Mouse (Mus musculus) intestine, embryonic 14.5 days (tissue): ENCODE data around the gene Hmbs. TPM values are rescaled to one million over a fixed set of nuclear protein-coding genes. Genes with fewer than 3 reads are reported as not detected.

Experiments used
- ATAC-seq: fragments of 200-750 bp; cut with Nextera tagmentation; replicated peaks from 2 replicates; pipeline ENCODE4 v1.8.0; 2017; ENCODE audit warnings: low read depth, moderate number of reproducible peaks, moderate TSS enrichment, moderate library complexity; ENCODE audit not compliant: low FRiP score, low TSS enrichment
- DNase-seq: peaks from one replicate; pipeline ENCODE4 v3.0.0-alpha.2; 2018; ENCODE audit warnings: low spot score
- H3K27ac ChIP-seq: fragments of 300-500 bp; sonication (generic); 2 replicates; pipeline ENCODE4 v1.5.1; 2014; ENCODE audit warnings: low read depth, mild to moderate bottlenecking, control low read depth
- H3K27me3 ChIP-seq: fragments of 300-500 bp; sonication (generic); replicated peaks from 2 replicates; pipeline ENCODE4 v1.6.1; 2014; ENCODE audit warnings: low read length, control low read depth; ENCODE audit not compliant: control insufficient read depth, insufficient read depth
- H3K36me3 ChIP-seq: fragments of 300-500 bp; sonication (generic); 2 replicates; pipeline ENCODE4 v1.6.1; 2014; ENCODE audit warnings: low read length, control low read depth; ENCODE audit not compliant: control insufficient read depth, insufficient read depth
- H3K4me1 ChIP-seq: fragments of 300-500 bp; sonication (generic); replicated peaks from 2 replicates; pipeline ENCODE4 v1.6.1; 2014; ENCODE audit warnings: low read length, control low read depth, mixed read lengths; ENCODE audit not compliant: control insufficient read depth, insufficient read depth
- H3K4me2 ChIP-seq: fragments of 300-500 bp; sonication (generic); 2 replicates; pipeline ENCODE4 v1.6.1; 2014; ENCODE audit warnings: low read length
- H3K4me3 ChIP-seq: fragments of 300-500 bp; sonication (generic); 2 replicates; pipeline ENCODE4 v1.5.1; 2014; ENCODE audit warnings: low read depth, low read length, control low read depth, mixed read lengths
- H3K9ac ChIP-seq: fragments of 300-500 bp; sonication (generic); 2 replicates; pipeline ENCODE4 v1.6.1; 2014; ENCODE audit warnings: mild to moderate bottlenecking, low read length
- H3K9me3 ChIP-seq: fragments of 300-500 bp; sonication (generic); 2 replicates; pipeline ENCODE4 v1.6.1; 2016; ENCODE audit warnings: low read length, control low read depth; ENCODE audit not compliant: control insufficient read depth
- WGBS: fragments of 180-500 bp; shearing (Covaris S2); extraction: QIAGEN DNeasy Blood & Tissue Kit; methylation state at CpG from one replicate; pipeline ENCODE4 v1.1.7; 2014; 5-methylcytosine and 5-hydroxymethylcytosine counted together
- polyA plus RNA-seq: library from polyadenylated mRNA; unstranded; fragments of >200 nt; fragmentation: Nextera tagmentation; extraction: Ambion mirVana; gene quantifications from 2 replicates; pipeline ENCODE4 v1.2.1, GENCODE M21; 2014

The Hmbs gene
- polyA plus RNA-seq, 1 experiment from 2014 or later = 128 TPM

GRCm38 (mm10) chr9:44351396-44351795 is 7.4 kb upstream of the Hmbs start:
- DNase-seq (no peak), ATAC-seq (no peak)
- no peaks in the 10 kb centered on the region for H3K27me3 ChIP-seq
- no peak overlapping the region for H3K4me2 ChIP-seq
- 94% methylated on average over 4 of the region's 4 CpGs for WGBS
- no peak overlapping the region for H3K9ac ChIP-seq
- no peak overlapping the region for H3K4me3 ChIP-seq
- H3K36me3 ChIP-seq = peaks cover 99% of the 10 kb centered on the region
- H3K9me3 ChIP-seq = no peaks in the 10 kb centered on the region
- H3K4me1 ChIP-seq = no peaks in the 10 kb centered on the region
- no peak overlapping the region for H3K27ac ChIP-seq

- WGBS = 98% methylated on average over 4 of the region's 4 CpGs
- DNase-seq (no peak), ATAC-seq (no peak)
- Histone ChIP-seq H3K4me1 (no peaks in the 10 kb centered on the region), H3K4me2 (no peak overlapping the region), H3K27ac (no peak overlapping the region), H3K4me3 (no peak overlapping the region), H3K9me3 (no peaks in the 10 kb centered on the region), H3K9ac (no peak overlapping the region), H3K36me3 (peaks cover 70% of the 10 kb centered on the region), H3K27me3 (no peaks in the 10 kb centered on the region)
These were observed 4.5 kb upstream of the Hmbs start for GRCm38 (mm10) chr9:44348546-44348945.

DNA sequence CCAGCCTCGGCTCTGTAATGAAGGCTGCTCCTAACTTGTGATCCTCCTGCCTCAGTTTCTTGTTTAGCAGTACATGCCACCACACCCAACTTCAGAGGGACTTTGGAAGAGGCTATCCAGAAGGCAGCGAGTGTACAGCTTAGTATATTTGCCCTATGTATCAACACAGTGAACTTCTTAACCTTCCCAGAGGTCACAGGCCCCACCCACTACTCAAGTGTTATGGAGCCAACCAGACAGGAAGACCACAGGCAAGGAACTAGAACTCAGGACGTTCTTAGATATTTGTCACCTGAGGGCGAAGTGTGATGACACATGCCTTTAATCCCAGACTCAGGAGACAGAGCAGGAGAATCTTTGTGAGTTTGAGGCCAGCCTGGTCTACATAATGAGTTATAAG is 3.6 kb upstream of the Hmbs start:
- DNase-seq (no peak), ATAC-seq (no peak)
- Histone ChIP-seq H3K9me3 (no peaks in the 10 kb centered on the region), H3K4me2 (no peak overlapping the region), H3K27ac (no peak overlapping the region), H3K4me1 (peaks cover 6% of the 10 kb centered on the region), H3K36me3 (peaks cover 61% of the 10 kb centered on the region), H3K4me3 (no peak overlapping the region), H3K9ac (no peak overlapping the region), H3K27me3 (no peaks in the 10 kb centered on the region)
- WGBS = 92% methylated on average over 4 of the region's 4 CpGs

- H3K9ac ChIP-seq = no peak overlapping the region
- no peaks in the 10 kb centered on the region for H3K27me3 ChIP-seq
- 90% methylated on average over 9 of the region's 9 CpGs for WGBS
- no peak for DNase-seq
- H3K9me3 ChIP-seq = no peaks in the 10 kb centered on the region
- peaks cover 57% of the 10 kb centered on the region for H3K36me3 ChIP-seq
- no peak overlapping the region for H3K4me3 ChIP-seq
- H3K27ac ChIP-seq = no peak overlapping the region
- no peak for ATAC-seq
- peaks cover 9% of the 10 kb centered on the region for H3K4me1 ChIP-seq
- no peak overlapping the region for H3K4me2 ChIP-seq
These were observed 3.1 kb upstream of the Hmbs start for GRCm38 (mm10) chr9:44347166-44347565.

GRCm38 (mm10) chr9:44345570-44346433 is 1.8 kb upstream of the Hmbs start:
- WGBS = 87% methylated on average over 6 of the region's 6 CpGs
- ATAC-seq = no peak
- no peak overlapping the region for H3K9ac ChIP-seq

DNA sequence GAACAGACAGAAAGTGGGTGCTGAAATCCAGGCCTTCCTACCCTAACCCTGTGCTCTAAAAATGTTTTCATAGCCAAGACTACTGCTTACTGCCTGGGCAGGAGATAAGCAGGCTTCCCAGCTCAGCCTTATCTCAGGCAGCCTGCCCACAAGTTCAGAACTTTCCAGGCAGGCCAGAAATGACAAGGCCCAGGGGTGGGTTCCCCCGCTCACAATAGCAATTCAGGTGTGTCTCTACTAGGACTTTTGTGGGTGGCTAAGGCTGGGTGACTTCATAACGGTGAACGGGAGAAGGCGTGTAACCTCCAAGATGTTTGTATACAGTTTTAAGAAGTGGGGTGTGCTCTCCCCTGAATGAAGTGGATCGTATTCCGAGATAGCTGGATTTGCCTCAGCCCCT is 738 bp downstream of the Hmbs start:
- WGBS = 8% methylated on average over 6 of the region's 6 CpGs
- DNase-seq = peak; percentile 56
- no peak for ATAC-seq

More at GRCm38 (mm10) chr9:44345570-44346433, 1.8 kb upstream of the Hmbs start:
- Histone ChIP-seq H3K4me1 (peaks cover 9% of the 10 kb centered on the region), H3K27me3 (no peaks in the 10 kb centered on the region), H3K36me3 (peaks cover 48% of the 10 kb centered on the region), H3K4me2 (no peak overlapping the region), H3K27ac (no peak overlapping the region), H3K4me3 (no peak overlapping the region), H3K9me3 (no peaks in the 10 kb centered on the region)
- no peak for DNase-seq

DNA sequence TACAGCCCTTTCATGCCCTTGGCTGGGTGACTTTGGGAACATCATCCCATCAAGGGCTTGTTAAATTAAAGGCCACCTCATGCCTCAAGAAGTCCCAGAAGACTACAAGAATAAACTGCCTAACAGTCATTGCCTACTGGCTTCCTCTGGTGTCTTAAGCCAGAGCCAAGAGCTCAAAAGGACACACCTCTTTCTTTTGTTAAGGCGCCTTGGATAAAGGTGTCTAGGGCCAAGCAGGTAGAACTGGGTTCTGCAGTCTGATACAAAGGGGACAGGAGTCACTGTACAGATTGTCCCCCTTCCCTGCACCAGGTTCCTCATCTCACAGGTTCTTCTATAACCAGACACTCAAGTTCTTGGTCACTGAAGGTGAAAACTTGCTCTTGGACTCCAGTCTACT is 1.4 kb downstream of the Hmbs start:
- 86% methylated on average over 1 of the region's 1 CpGs for WGBS
- no peak for ATAC-seq
- Histone ChIP-seq H3K27me3 (no peaks in the 10 kb centered on the region), H3K9ac (no peak overlapping the region), H3K27ac (0 out of 2 replicates have a peak overlapping the region, but pooled peaks have one; percentile 29), H3K36me3 (peaks cover 28% of the 10 kb centered on the region), H3K4me3 (no peak overlapping the region), H3K4me2 (peak overlapping the region; percentile 68), H3K4me1 (peaks cover 9% of the 10 kb centered on the region), H3K9me3 (no peaks in the 10 kb centered on the region)
- DNase-seq = no peak

More for the DNA sequence above, 738 bp downstream of the Hmbs start:
- peak overlapping the region; percentile 67 for H3K9ac ChIP-seq
- no peaks in the 10 kb centered on the region for H3K27me3 ChIP-seq
- H3K9me3 ChIP-seq = no peaks in the 10 kb centered on the region
- H3K27ac ChIP-seq = peak overlapping the region; percentile 94; the same call in 1 of the 2 replicates
- peaks cover 33% of the 10 kb centered on the region for H3K36me3 ChIP-seq
- peaks cover 9% of the 10 kb centered on the region for H3K4me1 ChIP-seq
- H3K4me3 ChIP-seq = peak overlapping the region; percentile 63
- peak overlapping the region; percentile 68 for H3K4me2 ChIP-seq

DNA sequence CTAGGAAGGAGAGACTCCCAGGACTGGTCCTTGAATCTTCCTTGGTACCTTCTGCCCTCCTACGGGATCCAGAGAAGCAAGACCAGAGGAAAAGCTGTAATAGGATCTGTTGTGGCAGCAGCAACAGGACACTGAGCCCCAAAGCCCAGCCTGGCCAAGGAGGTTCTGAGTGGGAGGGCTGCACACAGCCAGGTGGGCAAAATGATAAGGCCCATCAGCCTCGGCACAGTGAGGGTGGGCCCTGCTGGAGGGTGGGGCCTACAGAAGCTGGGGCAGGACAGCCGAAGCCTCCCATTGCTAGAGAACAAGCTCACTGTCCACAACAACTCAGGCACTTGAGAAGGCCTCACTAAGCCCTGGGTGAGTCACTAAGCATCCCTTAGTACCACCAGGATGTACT is 1.9 kb downstream of the Hmbs start:
- H3K36me3 ChIP-seq = peaks cover 28% of the 10 kb centered on the region
- H3K9me3 ChIP-seq = no peaks in the 10 kb centered on the region
- WGBS = 63% methylated on average over 3 of the region's 3 CpGs
- H3K27ac ChIP-seq = no peak overlapping the region
- no peak overlapping the region for H3K9ac ChIP-seq
- H3K4me3 ChIP-seq = no peak overlapping the region
- ATAC-seq (no peak), DNase-seq (no peak)
- peaks cover 13% of the 10 kb centered on the region for H3K4me1 ChIP-seq
- no peak overlapping the region for H3K4me2 ChIP-seq
- no peaks in the 10 kb centered on the region for H3K27me3 ChIP-seq

DNA sequence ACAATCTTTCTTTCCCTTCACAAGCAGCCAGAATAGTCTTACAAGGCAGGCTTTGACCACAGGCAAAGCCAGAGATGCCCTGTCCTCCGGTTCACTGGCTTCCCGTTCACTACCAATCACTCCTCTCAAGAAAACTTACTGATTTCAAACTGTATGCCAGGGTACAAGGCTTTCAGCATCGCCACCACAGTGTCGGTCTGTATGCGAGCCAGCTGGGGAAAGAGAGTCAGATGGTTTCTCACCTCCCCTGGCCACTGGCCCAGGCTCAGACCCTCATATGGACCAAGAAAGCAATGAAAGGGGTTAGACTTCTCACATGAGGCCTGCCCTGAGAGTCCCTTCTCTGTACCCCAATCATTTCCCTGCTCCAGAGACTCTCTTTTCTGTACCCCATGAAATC is 2.5 kb downstream of the Hmbs start:
- Histone ChIP-seq H3K27ac (no peak overlapping the region), H3K4me2 (no peak overlapping the region), H3K9me3 (no peaks in the 10 kb centered on the region), H3K4me1 (peaks cover 20% of the 10 kb centered on the region), H3K9ac (no peak overlapping the region), H3K4me3 (no peak overlapping the region), H3K36me3 (peaks cover 28% of the 10 kb centered on the region), H3K27me3 (no peaks in the 10 kb centered on the region)
- ATAC-seq (no peak), DNase-seq (no peak)
- WGBS = 90% methylated on average over 5 of the region's 5 CpGs
